Mouse (Mus musculus) layer of hippocampus, adult 9-10 months (tissue): ENCODE results near the gene Npff.

Experiments used
- DNase-seq: peaks from one replicate; pipeline ENCODE4 v3.0.0; 2022; ENCODE audit warnings: low spot score

Npff gene

GRCm38 (mm10) chr15:102503924-102504782 lies 20.6 kb downstream of the Npff start:
- DNase-seq, result no peak

GRCm38 (mm10) chr15:102503447-102503846 lies 21.3 kb downstream of the Npff start, which contains the start of gene Gm10337:
Gene Gm10337, plus strand, starts transcription at chr15:102503722.
- no peak for DNase-seq

- no peak for DNase-seq
Observed at GRCm38 (mm10) chr15:102502254-102502840, 22.4 kb downstream of the Npff start.

GRCm38 (mm10) chr15:102501084-102501814 lies 23.5 kb downstream of the Npff start:
- DNase-seq, result no peak

- DNase-seq, result no peak
Observed at GRCm38 (mm10) chr15:102500479-102500878, 24.3 kb downstream of the Npff start.

- DNase-seq, result no peak
Observed at GRCm38 (mm10) chr15:102499851-102500250, 24.9 kb downstream of the Npff start.

- no peak for DNase-seq
Observed at GRCm38 (mm10) chr15:102499370-102499769, 25.4 kb downstream of the Npff start.

- DNase-seq, result no peak
Observed at GRCm38 (mm10) chr15:102498322-102498721, 26.4 kb downstream of the Npff start.

GRCm38 (mm10) chr15:102487664-102488063 lies 37.1 kb downstream of the Npff start:
- no peak for DNase-seq

- no peak for DNase-seq
Observed at GRCm38 (mm10) chr15:102485853-102486252, 38.9 kb downstream of the Npff start.

GRCm38 (mm10) chr15:102483136-102483535 lies 41.6 kb downstream of the Npff start:
- DNase-seq, result no peak

- no peak for DNase-seq
Observed at GRCm38 (mm10) chr15:102474520-102474919, 50.2 kb downstream of the Npff start.
